Mouse (Mus musculus) lung, adult 18-20 months (tissue): ENCODE measurements around the gene Ifna11.
A peak's percentile ranks its signal among the peaks of the same experiment; 100 is the strongest.

Source experiments
- DNase-seq, 2 experiments: peaks; one replicate each; pipeline ENCODE4 v3.0.0; 2022; ENCODE audit warnings: mixed read lengths in 2 of 2

Gene Ifna11

DNA sequence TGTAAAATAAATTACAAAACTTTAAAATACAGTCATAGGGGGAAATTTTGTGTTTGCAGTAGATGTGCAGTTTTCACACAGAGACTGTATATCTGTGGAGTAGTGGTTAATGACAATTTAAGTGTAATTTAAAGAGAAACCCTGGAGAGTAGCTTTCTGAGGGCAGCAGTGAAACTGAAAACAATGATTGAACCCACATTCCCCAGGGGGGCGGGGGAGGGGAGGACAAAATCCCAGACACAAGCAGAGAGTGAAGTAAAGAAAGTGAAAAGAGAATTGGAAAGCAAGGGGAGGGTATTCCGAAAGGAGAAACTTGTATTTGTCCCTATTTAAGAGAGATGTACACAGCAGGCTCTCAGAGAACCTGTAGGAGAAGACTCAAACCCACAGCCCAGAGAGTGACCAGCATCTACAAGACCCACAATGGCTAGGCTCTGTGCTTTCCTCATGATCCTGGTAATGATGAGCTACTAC lies 21.7 kb downstream of the Ifna11 start, which contains the start of gene Ifna4:
Gene Ifna4, plus strand, starts transcription at position 424 of the 474 bp plus-strand sequence.
- no peak for DNase-seq

DNA sequence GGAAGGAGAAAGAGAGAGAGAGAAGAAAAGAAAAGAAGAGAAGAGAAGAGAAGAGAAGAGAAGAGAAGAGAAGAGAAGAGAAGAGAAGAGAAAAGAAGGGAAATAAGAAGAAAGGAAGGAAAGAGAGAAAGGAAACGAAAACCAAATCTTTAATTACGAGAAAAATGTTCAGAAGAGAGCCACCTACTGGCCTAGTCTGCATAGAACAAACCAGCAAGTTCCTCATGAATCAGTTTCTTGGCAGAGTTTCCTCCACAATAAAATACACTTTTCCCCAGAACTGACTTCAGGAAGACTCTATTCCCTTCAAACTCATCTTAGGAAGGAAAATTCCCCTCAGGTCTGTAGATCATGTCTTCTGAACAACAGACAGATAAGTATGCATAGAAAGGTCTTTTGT lies 25.6 kb downstream of the Ifna11 start:
- no peak for DNase-seq

DNA sequence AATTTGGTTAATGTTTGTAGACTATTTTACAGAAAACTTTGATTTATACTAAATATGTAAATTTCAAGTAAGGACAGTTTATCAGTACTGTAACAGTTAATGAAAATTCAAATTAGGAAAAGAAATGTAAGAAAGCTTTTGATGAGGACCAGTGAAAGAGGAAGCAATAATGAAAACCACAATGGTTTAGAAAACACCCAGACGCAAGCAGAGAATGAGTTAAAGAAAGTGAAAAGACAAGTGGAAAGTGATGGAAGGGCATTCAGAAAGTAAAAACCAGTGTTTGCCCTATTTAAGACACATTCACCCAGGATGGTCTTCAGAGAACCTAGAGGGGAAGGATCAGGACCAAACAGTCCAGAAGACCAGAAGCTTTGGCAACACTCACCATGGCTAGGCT lies 29.9 kb downstream of the Ifna11 start, which contains the start of gene Ifna1:
Gene Ifna1, plus strand, starts transcription at position 390 of the 400 bp plus-strand sequence.
- no peak for DNase-seq

DNA sequence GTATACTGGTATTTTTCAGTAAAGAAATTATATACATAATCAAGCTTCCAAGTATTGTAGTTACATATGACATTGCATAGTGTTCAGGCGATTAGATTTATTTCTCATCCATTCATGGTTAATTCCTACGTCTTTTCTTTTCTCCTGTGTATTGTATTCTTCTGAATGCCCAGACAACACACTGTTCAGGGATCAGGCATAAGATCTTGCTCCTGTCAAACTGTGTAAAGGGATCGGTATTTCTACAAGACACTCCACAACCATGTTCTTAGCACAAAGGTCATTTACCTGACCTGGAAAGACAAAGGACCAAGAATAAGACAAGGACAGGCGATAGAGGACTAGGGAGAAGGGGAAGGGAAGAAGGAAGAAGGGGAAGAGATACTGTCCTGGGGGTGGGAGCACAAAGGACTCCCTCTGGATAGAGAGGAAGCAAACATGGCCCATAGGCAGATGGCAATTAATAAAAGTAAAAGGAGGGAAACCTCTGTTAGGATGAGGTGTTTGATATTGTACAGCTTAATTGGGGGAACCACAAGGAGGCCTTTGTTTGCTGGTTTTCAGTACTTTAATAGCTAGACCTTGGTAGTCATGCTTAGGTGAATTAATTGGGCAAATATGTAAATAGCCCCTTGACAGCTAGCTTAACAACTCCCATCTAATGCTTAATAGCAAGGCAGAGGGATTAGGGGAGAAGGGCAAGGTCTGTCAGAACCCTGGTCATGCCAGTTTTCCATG lies 31.4 kb downstream of the Ifna11 start:
- no peak for DNase-seq

- DNase-seq: no peak
Measured at GRCm38 (mm10) chr4:88859214-88859613, 39.5 kb downstream of the Ifna11 start.

DNA sequence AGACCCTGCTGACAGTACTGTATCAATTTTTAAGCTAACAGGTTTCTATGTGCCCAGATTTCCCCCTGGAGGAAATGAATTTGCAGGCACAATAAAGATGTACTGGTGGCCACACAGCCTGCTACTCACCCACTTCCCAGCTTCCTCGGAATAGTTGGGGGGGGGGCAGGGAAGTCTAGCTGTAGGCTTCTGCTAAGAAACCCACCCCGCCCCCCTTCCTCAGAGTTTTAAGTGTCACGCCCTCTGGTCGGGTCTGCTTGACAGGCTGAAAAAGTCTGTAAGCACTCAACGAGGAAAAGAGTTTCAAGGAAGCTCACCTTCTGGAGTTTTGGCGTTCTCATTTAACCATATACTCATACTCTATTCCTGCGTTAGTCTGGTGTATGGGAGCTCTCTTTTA lies 43.5 kb downstream of the Ifna11 start:
- no peak for DNase-seq

GRCm38 (mm10) chr4:88864599-88864998 lies 44.8 kb downstream of the Ifna11 start:
- DNase-seq: peak; percentile 14 to 27

DNA sequence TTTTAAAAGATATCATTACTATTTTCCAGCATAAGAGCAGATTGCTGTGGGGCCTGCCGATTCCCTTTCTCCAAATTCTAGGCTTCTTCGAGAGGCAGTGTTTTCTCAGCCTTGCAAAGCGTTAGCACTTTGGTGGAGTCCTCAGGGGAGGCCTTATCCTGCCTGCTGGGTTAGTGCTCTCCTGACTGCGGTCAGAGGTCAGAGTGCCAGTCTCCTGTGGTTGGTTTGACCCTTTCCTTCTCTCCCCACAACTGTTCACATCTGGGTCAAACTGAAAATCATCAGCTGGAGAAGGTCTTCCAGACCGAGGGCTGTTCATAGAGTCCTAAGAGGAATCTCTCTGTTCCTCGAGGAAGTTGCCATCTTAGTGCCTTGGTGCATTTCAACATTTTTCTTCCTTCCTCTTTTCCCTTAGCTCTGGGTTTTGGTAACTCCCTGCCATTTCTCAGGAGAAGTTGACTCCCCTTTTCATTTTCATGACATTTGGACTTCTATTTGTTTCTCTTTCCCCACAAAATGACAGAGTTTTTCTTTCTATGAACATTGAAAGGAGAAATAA lies 45.3 kb downstream of the Ifna11 start:
- no peak for DNase-seq

- DNase-seq: peak; percentile 69 to 75
Measured at GRCm38 (mm10) chr4:88867366-88867925, 47.7 kb downstream of the Ifna11 start.

- peak; percentile 15 for DNase-seq
Measured at GRCm38 (mm10) chr4:88867926-88868911, 48.5 kb downstream of the Ifna11 start.
